14 mouse cellular contexts compared by ENCODE assay signal in the genomic region with DNA sequence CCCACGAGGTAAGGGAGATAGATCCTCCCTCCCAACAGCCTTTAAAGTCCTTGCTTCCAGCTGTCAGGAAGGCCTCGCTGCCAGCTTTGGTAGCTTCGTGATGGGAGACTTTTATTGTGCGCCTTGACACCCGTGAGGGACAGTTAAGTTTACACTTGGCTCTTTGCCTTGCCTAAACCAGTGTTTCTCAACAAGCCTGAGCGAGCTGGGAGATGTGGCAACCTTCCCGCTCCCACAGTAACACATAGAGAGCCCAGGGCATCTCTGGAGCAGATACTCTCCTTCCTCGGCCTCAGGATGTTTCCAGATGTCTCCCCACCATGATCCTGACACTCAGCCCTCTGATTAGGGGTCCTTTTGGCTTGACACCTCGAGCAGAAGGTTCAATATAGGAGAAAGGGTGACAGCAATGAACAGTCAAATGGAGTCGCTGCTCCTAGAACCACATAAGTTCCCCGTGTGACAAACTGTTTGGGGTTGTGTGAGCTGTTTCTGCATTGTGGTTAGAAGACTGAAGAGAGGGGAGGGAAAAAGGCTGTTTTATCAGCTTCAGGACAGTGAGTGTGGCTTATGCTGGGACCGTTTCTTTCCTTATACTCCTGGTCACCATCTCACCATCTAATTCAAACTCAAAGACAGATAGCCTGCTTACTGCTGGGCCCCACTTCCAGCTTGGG.
A peak's percentile ranks its signal among the peaks of the same experiment; 100 is the strongest.
DNase-seq lines count a peak whose midpoint lies in the region; ATAC-seq and TF ChIP-seq lines count a peak whose summit lies in the region.
"Had no signal": no experiment of that assay in that cellular context is flagged by ENCODE, and none has a peak within 500 bp of the region (broad histone marks: within the 10 kb centered on the region; RNA-seq: fewer than 3 reads in every experiment).

No protein-coding gene starts in this region.

- H3K27ac ChIP-seq in liver, postnatal 0 days (ENCODE audit: low read depth): peak overlapping the region; percentile 48
- no peak overlapping the region for H3K27ac ChIP-seq in liver, embryonic 11.5 days (ENCODE audit: low read depth, low read length)
- no peak overlapping the region for H3K27ac ChIP-seq in midbrain, embryonic 14.5 days (replicated peaks; ENCODE audit: low read depth, low read length)
- H3K27ac ChIP-seq: stomach, embryonic 15.5 days had no signal

- H3K9ac ChIP-seq in liver, postnatal 0 days (replicated peaks): no peak overlapping the region
- no peak overlapping the region for H3K9ac ChIP-seq in liver, embryonic 11.5 days (ENCODE audit: low read depth, low read length)
- no peak overlapping the region for H3K9ac ChIP-seq in midbrain, embryonic 14.5 days (replicated peaks; ENCODE audit: low read length)
- H3K9ac ChIP-seq: stomach, embryonic 15.5 days had no signal

- TF ChIP-seq EP300 in liver, postnatal 0 days (IDR thresholded peaks at IDR 0.05; ENCODE audit: low read depth): no peak

- DNase-seq in adrenal gland, postnatal 10 days: peak; percentile 57
- DNase-seq in adrenal gland, postnatal 25 days: no peak
- peak; percentile 52 for DNase-seq in liver, postnatal 0 days
- no peak for DNase-seq in liver, embryonic 11.5 days (ENCODE audit: low spot score)
- peak; percentile 32 to 47 for DNase-seq in lung, adult 18-20 months
- DNase-seq in monocyte, adult 2 months (ENCODE audit: low read depth in 1 of 2, low spot score in 2 of 2): peak; percentile 21 to 30
- no peak for DNase-seq in midbrain, embryonic 14.5 days
- DNase-seq in layer of hippocampus, adult 8-10 months (ENCODE audit: low spot score in 2 of 2): no peak
- DNase-seq: cerebellum, postnatal 25 days; kidney, postnatal 36 days; right cerebral cortex, postnatal 14 days had no signal

- peaks cover 3% of the 10 kb centered on the region; the same call in 1 of the 2 replicates for H3K4me1 ChIP-seq in liver, postnatal 0 days (ENCODE audit: insufficient read depth)
- no peaks in the 10 kb centered on the region for H3K4me1 ChIP-seq in liver, embryonic 11.5 days (replicated peaks; ENCODE audit: control insufficient read depth, insufficient read depth, low read length)
- no peaks in the 10 kb centered on the region for H3K4me1 ChIP-seq in midbrain, embryonic 14.5 days (ENCODE audit: control insufficient read depth, insufficient read depth, low read length)
- H3K4me1 ChIP-seq: megakaryocyte, embryonic 14.5 days; stomach, embryonic 15.5 days had no signal

- H3K9me3 ChIP-seq in liver, postnatal 0 days (ENCODE audit: low read length): no peaks in the 10 kb centered on the region
- H3K9me3 ChIP-seq in liver, embryonic 11.5 days (ENCODE audit: control insufficient read depth, low read length): no peaks in the 10 kb centered on the region
- H3K9me3 ChIP-seq in midbrain, embryonic 14.5 days (ENCODE audit: control insufficient read depth, low read length): no peaks in the 10 kb centered on the region
- H3K9me3 ChIP-seq: G1E; megakaryocyte, embryonic 14.5 days; stomach, embryonic 15.5 days had no signal

- no peaks in the 10 kb centered on the region for H3K36me3 ChIP-seq in liver, postnatal 0 days (replicated peaks; ENCODE audit: insufficient read depth, low read length)
- H3K36me3 ChIP-seq in liver, embryonic 11.5 days (ENCODE audit: control insufficient read depth, insufficient read depth, low read length): no peaks in the 10 kb centered on the region
- no peaks in the 10 kb centered on the region for H3K36me3 ChIP-seq in midbrain, embryonic 14.5 days (ENCODE audit: control insufficient read depth, insufficient read depth, low read length)
- H3K36me3 ChIP-seq: G1E; stomach, embryonic 15.5 days had no signal

- H3K4me2 ChIP-seq in liver, postnatal 0 days (ENCODE audit: low read depth, low read length): peak overlapping the region; percentile 29; the same call in 1 of the 2 replicates
- H3K4me2 ChIP-seq in liver, embryonic 11.5 days: no peak overlapping the region
- no peak overlapping the region for H3K4me2 ChIP-seq in midbrain, embryonic 14.5 days (ENCODE audit: low read length)
- H3K4me2 ChIP-seq: stomach, embryonic 15.5 days had no signal

- WGBS in liver, postnatal 0 days (ENCODE audit: insufficient replicate concordance): 43% methylated on average over 12 of the region's 12 CpGs
- WGBS in liver, embryonic 11.5 days: 58% methylated on average over 12 of the region's 12 CpGs
- 77% methylated on average over 12 of the region's 12 CpGs for WGBS in midbrain, embryonic 14.5 days

- no peak overlapping the region for H3K4me3 ChIP-seq in liver, postnatal 0 days (ENCODE audit: low read depth, low read length)
- no peak overlapping the region for H3K4me3 ChIP-seq in liver, embryonic 11.5 days (ENCODE audit: low read depth, low read length)
- no peak overlapping the region for H3K4me3 ChIP-seq in midbrain, embryonic 14.5 days (replicated peaks; ENCODE audit: low read depth, low read length)
- H3K4me3 ChIP-seq: megakaryocyte, embryonic 14.5 days; stomach, embryonic 15.5 days had no signal

- ATAC-seq in liver, postnatal 0 days: peak; percentile 45; the same call in 1 of the 2 replicates
- ATAC-seq in liver, embryonic 11.5 days (replicated peaks; ENCODE audit: low FRiP score): no peak
- no peak for ATAC-seq in midbrain, embryonic 14.5 days (ENCODE audit: low FRiP score, low TSS enrichment)

- H3K27me3 ChIP-seq in liver, postnatal 0 days (ENCODE audit: insufficient read depth, low read length): no peaks in the 10 kb centered on the region
- no peaks in the 10 kb centered on the region for H3K27me3 ChIP-seq in liver, embryonic 11.5 days (replicated peaks; ENCODE audit: control insufficient read depth, insufficient read depth, low read length)
- H3K27me3 ChIP-seq in midbrain, embryonic 14.5 days (ENCODE audit: control insufficient read depth, insufficient read depth, low read length): no peaks in the 10 kb centered on the region
- H3K27me3 ChIP-seq: stomach, embryonic 15.5 days had no signal

- TF ChIP-seq CTCF in liver, postnatal 0 days (IDR thresholded peaks at IDR 0.05; ENCODE audit: low read depth): no peak

Comparison
In these comparisons a context has a peak if more than half of its experiments do, and no peak if none do; other contexts are left out.
1. DNase-seq: peak in adrenal gland, postnatal 10 days (single experiment), liver, postnatal 0 days (single experiment), lung, adult 18-20 months (2 of 2) and monocyte, adult 2 months (2 of 2); none in adrenal gland, postnatal 25 days (single experiment), liver, embryonic 11.5 days (single experiment), midbrain, embryonic 14.5 days (single experiment) and layer of hippocampus, adult 8-10 months (0 of 2).